Mouse (Mus musculus) kidney, embryonic 14.5 days (tissue): ENCODE measurements at regions not wholly inside any gene's neighbourhood (a gene's known extent, or its start where the extent isn't known, plus 50 kb on each side); places are given as distances from the start of the nearest gene placed in this dataset.

Experiments
- ATAC-seq: fragments of 200-750 bp; cut with Nextera tagmentation; 2 replicates; pipeline ENCODE4 v1.8.0; 2017; ENCODE audit warnings: moderate number of reproducible peaks, mild to moderate bottlenecking, moderate TSS enrichment, moderate library complexity; ENCODE audit not compliant: low FRiP score, low TSS enrichment
- H3K27ac ChIP-seq: fragments of 300-500 bp; sonication (generic); 2 replicates; pipeline ENCODE4 v1.5.1; 2014; ENCODE audit warnings: low read depth, mild to moderate bottlenecking, low read length, moderate library complexity, mixed read lengths
- H3K27me3 ChIP-seq: fragments of 300-500 bp; sonication (generic); 2 replicates; pipeline ENCODE4 v1.6.1; 2014; ENCODE audit warnings: mild to moderate bottlenecking, low read length; ENCODE audit not compliant: control insufficient read depth, insufficient read depth
- H3K36me3 ChIP-seq: fragments of 300-500 bp; sonication (generic); 2 replicates; pipeline ENCODE4 v1.6.1; 2014; ENCODE audit warnings: low read length, mixed read lengths; ENCODE audit not compliant: control insufficient read depth, insufficient read depth
- H3K4me1 ChIP-seq: fragments of 300-500 bp; sonication (generic); 2 replicates; pipeline ENCODE4 v1.6.1; 2014; ENCODE audit warnings: low read length, mixed read lengths; ENCODE audit not compliant: control insufficient read depth, insufficient read depth
- H3K4me2 ChIP-seq: fragments of 300-500 bp; sonication (generic); replicated peaks from 2 replicates; pipeline ENCODE4 v1.6.1; 2014; ENCODE audit warnings: low read depth, mild to moderate bottlenecking, low read length
- H3K4me3 ChIP-seq: fragments of 300-500 bp; sonication (generic); 2 replicates; pipeline ENCODE4 v1.5.1; 2014; ENCODE audit warnings: mild to moderate bottlenecking, low read length
- H3K9ac ChIP-seq: fragments of 300-500 bp; sonication (generic); 2 replicates; pipeline ENCODE4 v1.6.1; 2014; ENCODE audit warnings: low read depth, mild to moderate bottlenecking, low read length, moderate library complexity
- H3K9me3 ChIP-seq: fragments of 300-500 bp; sonication (generic); 2 replicates; pipeline ENCODE4 v1.6.1; 2016; ENCODE audit warnings: low read length; ENCODE audit not compliant: control insufficient read depth
- WGBS: fragments of 180-500 bp; shearing (Covaris S2); extraction: QIAGEN DNeasy Blood & Tissue Kit; methylation state at CpG from one replicate; pipeline ENCODE4 v1.1.7; 2014; 5-methylcytosine and 5-hydroxymethylcytosine counted together

DNA sequence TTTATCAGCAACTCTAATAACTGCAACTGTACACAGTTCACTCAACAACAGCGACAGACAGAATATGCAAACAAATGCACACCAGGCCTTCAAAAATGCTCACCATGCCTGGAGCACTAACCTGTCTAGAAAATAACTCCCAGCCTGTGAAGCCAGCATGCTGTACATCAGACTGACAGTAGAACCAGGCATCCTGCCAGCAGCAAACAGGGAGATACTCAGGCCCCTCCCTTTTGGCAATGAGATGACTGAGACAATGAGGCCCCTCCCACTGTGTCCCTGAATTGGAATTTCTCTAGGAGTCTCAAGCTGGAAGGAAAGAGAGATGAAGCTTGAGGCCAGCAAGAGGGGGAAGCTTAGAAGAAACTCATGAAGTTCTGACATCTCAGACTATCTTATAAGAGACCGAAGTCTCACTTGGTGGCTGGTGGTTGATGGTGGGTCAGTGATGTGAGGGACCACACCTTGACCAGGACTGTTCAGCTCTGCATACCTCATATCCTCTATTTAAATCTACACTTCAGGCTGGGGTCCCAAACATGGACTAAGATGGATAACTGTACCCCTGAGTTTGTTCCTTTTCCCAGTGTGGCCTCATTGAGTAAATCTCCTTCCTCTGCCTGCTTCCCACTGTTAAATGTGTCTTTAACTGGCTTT lies 72.6 kb upstream of the Selenok start:
- ATAC-seq: peak; percentile 80
- Histone ChIP-seq H3K4me1 (no peaks in the 10 kb centered on the region), H3K9ac (no peak overlapping the region), H3K27ac (no peak overlapping the region), H3K9me3 (no peaks in the 10 kb centered on the region), H3K4me2 (no peak overlapping the region), H3K4me3 (no peak overlapping the region), H3K27me3 (no peaks in the 10 kb centered on the region), H3K36me3 (no peaks in the 10 kb centered on the region)
- WGBS: 75% methylated on average over 2 of the region's 2 CpGs

DNA sequence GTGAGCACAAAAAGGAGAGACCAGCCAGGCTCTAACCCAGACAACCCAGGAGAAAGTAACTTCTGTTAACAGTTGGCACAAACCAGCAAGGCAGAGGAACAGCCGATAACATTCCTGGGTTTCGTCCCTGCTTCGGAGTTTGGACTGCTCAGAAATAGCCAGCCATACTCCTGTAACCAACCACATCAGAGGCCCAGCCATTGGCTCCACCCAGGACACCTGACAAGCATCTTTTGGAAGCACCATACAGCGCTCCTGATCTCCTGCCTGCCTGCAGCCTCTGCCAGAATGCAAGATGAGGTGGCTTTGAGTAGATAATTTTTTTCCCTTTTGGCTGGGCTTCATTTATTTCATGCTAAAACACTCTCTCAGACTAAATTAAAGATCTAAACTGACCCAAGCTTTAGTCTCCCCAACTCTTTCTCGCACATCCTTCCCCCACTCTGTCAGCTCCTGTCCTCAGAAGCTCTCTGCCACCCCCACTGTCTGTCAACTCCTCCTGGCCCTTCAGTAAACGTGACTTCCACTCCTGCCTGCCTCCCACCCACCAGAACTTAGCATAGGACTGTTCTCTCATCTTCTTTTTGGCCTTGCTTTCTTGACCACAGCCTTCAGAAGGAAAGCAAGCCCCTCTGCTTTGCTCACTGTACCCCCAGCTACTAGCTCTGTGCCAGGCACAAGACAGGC lies 72.0 kb upstream of the Selenok start:
- Histone ChIP-seq H3K9ac (no peak overlapping the region), H3K27ac (no peak overlapping the region), H3K4me3 (no peak overlapping the region), H3K4me2 (no peak overlapping the region), H3K36me3 (no peaks in the 10 kb centered on the region), H3K27me3 (no peaks in the 10 kb centered on the region), H3K9me3 (no peaks in the 10 kb centered on the region), H3K4me1 (no peaks in the 10 kb centered on the region)
- 75% methylated on average over 6 of the region's 6 CpGs for WGBS
- ATAC-seq: no peak

DNA sequence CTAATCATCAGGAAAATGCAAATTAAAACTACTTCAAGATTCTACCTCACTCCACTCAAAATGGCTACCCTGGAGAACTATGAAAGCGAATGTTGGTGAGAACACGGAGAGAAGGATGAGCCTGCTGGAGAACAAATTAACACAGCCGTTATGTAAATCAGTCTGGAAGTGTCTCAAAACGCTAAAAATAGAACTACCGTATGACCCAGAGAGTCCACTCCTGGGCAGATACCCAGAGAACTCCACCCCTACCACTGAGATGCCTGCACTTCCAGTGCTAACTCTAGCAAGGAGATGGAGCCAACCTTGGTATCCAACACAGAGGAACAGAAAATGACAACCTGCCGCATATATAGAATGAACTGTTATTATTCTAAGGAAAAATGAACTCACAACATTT lies 67.2 kb upstream of the Selenok start:
- no peak for ATAC-seq

DNA sequence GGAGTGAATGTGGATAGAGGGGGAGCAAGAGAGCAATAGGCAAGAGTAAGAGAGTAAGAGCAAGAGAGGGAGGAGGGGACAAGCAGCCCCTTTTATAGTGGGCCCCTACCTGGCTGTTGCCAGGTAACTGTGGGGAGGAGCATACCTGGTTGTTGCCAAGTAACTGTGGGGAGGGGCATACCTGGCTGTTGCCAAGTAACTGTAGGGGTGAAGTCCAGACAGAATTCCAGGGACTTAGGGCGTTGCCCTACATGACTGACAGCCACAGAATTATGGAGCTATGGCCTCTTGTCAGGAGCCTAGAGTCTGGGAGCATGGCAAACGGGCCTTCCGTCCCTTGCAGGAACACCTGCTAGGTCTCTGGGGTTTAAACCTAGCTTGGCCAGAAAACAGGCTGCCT lies 64.5 kb upstream of the Selenok start:
- Histone ChIP-seq H3K9me3 (no peaks in the 10 kb centered on the region), H3K9ac (no peak overlapping the region), H3K4me2 (no peak overlapping the region), H3K4me3 (no peak overlapping the region), H3K27me3 (no peaks in the 10 kb centered on the region), H3K27ac (no peak overlapping the region), H3K4me1 (no peaks in the 10 kb centered on the region), H3K36me3 (no peaks in the 10 kb centered on the region)
- ATAC-seq: no peak
- 77% methylated on average over 3 of the region's 3 CpGs for WGBS

More for the DNA sequence above, 67.2 kb upstream of the Selenok start:
- H3K9ac ChIP-seq: no peak overlapping the region
- 75% methylated on average over 6 of the region's 6 CpGs for WGBS
- H3K27me3 ChIP-seq: no peaks in the 10 kb centered on the region
- H3K27ac ChIP-seq: no peak overlapping the region
- no peaks in the 10 kb centered on the region for H3K4me1 ChIP-seq
- no peaks in the 10 kb centered on the region for H3K36me3 ChIP-seq
- H3K4me2 ChIP-seq: no peak overlapping the region
- no peaks in the 10 kb centered on the region for H3K9me3 ChIP-seq
- no peak overlapping the region for H3K4me3 ChIP-seq

DNA sequence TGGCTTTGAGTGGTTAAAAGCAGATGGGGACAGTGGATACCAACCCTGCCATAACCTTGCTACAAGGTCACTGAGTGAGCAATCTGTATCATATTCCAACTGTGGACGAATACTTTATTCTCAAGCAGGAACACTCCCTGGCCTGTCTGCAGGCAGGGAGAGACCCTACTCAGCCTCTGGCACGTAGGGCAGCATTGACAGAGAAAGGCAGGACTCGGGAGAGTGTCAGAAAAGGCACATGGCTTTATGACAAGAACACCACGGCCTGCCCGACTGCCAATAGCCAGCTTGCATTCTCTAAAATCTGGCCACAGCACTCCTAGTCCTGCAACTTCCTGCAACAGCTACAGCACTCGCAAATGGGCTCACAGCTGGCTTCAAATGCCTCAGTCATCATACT lies 63.3 kb upstream of the Selenok start:
- Histone ChIP-seq H3K9me3 (no peaks in the 10 kb centered on the region), H3K36me3 (no peaks in the 10 kb centered on the region), H3K4me1 (no peaks in the 10 kb centered on the region), H3K4me3 (no peak overlapping the region), H3K27ac (no peak overlapping the region), H3K9ac (no peak overlapping the region), H3K4me2 (no peak overlapping the region), H3K27me3 (no peaks in the 10 kb centered on the region)
- ATAC-seq: no peak
- WGBS: 68% methylated on average over 6 of the region's 6 CpGs

DNA sequence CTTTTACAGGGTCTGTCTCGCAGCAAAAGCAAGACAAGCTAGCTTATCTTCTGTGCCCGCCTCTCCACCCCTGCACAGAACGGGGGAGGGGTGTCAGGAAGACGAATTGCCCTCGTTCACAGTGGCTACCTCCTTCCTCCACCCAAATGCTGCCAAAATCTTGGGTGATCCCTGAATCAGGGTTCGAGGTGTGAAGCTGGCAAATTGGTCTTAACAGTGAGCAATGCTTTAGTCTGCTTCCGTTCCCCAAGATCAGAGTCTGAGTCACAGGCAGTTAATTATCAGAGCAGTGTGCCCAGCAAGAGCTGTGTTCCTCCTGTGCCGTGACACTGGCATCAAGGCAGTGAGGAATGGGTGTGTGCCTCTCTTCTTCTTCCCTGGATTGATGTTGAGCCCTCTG lies 58.4 kb upstream of the Selenok start:
- no peak overlapping the region for H3K4me3 ChIP-seq
- no peaks in the 10 kb centered on the region for H3K4me1 ChIP-seq
- WGBS: 10% methylated on average over 8 of the region's 8 CpGs
- no peaks in the 10 kb centered on the region for H3K9me3 ChIP-seq
- H3K27ac ChIP-seq: no peak overlapping the region
- H3K4me2 ChIP-seq: no peak overlapping the region
- no peaks in the 10 kb centered on the region for H3K27me3 ChIP-seq
- H3K36me3 ChIP-seq: no peaks in the 10 kb centered on the region
- no peak overlapping the region for H3K9ac ChIP-seq
- no peak for ATAC-seq
